Mouse (Mus musculus): Measurements from ENCODE around the gene Prkca.

- no peak for TF ChIP-seq CTCF (IDR thresholded peaks at IDR 0.05; ENCODE audit: control insufficient read depth, insufficient read depth, insufficient replicate concordance, low read depth, low read length)
- no peak for TF ChIP-seq POLR2A (IDR thresholded peaks at IDR 0.05; ENCODE audit: control insufficient read depth, low read depth, low read length)
Measured at GRCm38 (mm10) chr11:108320561-108320960, 23.2 kb downstream of the Prkca start.
